ENCODE assay signal across 31 mouse cellular contexts in the genomic region with DNA sequence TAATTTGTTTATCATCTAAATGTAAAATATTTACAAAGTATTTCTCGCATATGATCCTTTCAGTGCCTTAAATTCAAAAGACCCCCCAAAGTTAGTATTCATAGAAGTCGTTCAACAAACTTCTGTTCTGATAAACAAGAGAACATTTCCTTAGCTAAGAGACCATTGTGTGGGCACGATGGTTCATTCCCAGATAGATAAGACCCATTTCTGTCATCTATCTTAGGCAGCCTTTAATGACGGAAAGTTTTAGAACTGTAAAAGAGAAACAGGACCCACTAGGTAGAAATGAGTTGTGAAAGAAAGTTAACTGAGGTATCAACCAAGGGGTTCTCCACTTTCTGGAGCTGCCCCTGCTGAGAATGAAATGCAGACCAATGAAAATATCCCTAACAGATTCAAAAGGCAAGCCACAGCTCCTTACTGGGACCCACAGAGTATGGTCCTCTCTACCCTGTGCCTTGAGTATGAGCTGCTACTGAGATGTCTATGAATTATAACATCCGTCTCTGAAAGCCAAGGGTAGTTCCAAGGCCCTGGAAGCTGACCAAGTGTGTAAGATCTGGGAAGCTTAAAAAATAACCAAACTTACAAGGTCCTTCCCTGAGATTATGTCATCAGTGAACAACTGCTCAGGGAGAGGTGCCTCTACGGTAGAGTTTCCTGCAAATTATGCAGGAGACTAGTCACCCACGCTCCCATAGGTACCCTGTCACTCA.
DNase-seq lines count a peak whose midpoint lies in the region; ATAC-seq lines count a peak whose summit lies in the region.
"Had no signal": no experiment of that assay in that cellular context is flagged by ENCODE, and none has a peak within 500 bp of the region (broad histone marks: within the 10 kb centered on the region; RNA-seq: fewer than 3 reads in every experiment).

No protein-coding gene starts in this region.

- no peaks in the 10 kb centered on the region for H3K36me3 ChIP-seq in hindbrain, embryonic 14.5 days (replicated peaks; ENCODE audit: control insufficient read depth, insufficient read depth)
- H3K36me3 ChIP-seq: embryonic facial prominence, embryonic 12.5 days; heart, embryonic 12.5 days; hindbrain, embryonic 13.5 days; limb, embryonic 13.5 days; midbrain, embryonic 12.5 days; neural tube, embryonic 12.5 days had no signal

- H3K27me3 ChIP-seq in hindbrain, embryonic 14.5 days (ENCODE audit: control insufficient read depth, insufficient read depth, low read length) = no peaks in the 10 kb centered on the region
- H3K27me3 ChIP-seq: embryonic facial prominence, embryonic 12.5 days; heart, embryonic 12.5 days; megakaryocyte, embryonic 14.5 days; neural tube, embryonic 12.5 days had no signal

- ATAC-seq in hindbrain, embryonic 14.5 days (ENCODE audit: low FRiP score) = no peak
- ATAC-seq: activated CD4-positive, CD25-positive, alpha-beta regulatory T cell, adult 4 months; forebrain, embryonic 14.5 days; inflammation-experienced regulatory T-cells, adult 6 months had no signal

- H3K4me1 ChIP-seq in hindbrain, embryonic 14.5 days (replicated peaks; ENCODE audit: control insufficient read depth, insufficient read depth, low read length) = peaks cover 12% of the 10 kb centered on the region
- H3K4me1 ChIP-seq: embryonic facial prominence, embryonic 12.5 days; limb, embryonic 13.5 days; megakaryocyte, embryonic 14.5 days had no signal

- H3K9ac ChIP-seq in hindbrain, embryonic 14.5 days = no peak overlapping the region
- H3K9ac ChIP-seq: embryonic facial prominence, embryonic 12.5 days; heart, embryonic 12.5 days; hindbrain, embryonic 13.5 days; limb, embryonic 13.5 days; midbrain, embryonic 12.5 days; neural tube, embryonic 12.5 days had no signal

- whole genome bisulfite sequencing in hindbrain, embryonic 14.5 days = 85% methylated on average over 7 of the region's 7 CpGs

- peak; percentile 26 for DNase-seq in kidney, adult 9 months
- no peak for DNase-seq in kidney, postnatal 25 days
- peak; percentile 23 for DNase-seq in ovary, adult 18-20 months (ENCODE audit: low spot score)
- no peak for DNase-seq in ovary, postnatal 14 days (ENCODE audit: low spot score)
- peak; percentile 76 for DNase-seq in adrenal gland, postnatal 10 days
- DNase-seq in kidney, postnatal 36 days = peak; percentile 14
- no peak for DNase-seq in cerebellum, adult 18-20 months
- DNase-seq in hindbrain, embryonic 14.5 days (ENCODE audit: low spot score) = no peak
- DNase-seq: cerebellum, adult 9-11 months; embryo, embryonic 11 days; gastrocnemius, postnatal 25 days; heart, adult 2 months; heart, postnatal 4 days; lung, postnatal 4 days; right cerebral cortex, adult 18-20 months; spleen, adult 18-20 months; thymus, postnatal 14 days had no signal

- no peak overlapping the region for H3K4me2 ChIP-seq in hindbrain, embryonic 14.5 days (replicated peaks)
- H3K4me2 ChIP-seq: embryonic facial prominence, embryonic 12.5 days; heart, embryonic 12.5 days; hindbrain, embryonic 13.5 days; limb, embryonic 13.5 days; liver, embryonic 11.5 days; midbrain, embryonic 12.5 days; neural tube, embryonic 12.5 days had no signal

- no peaks in the 10 kb centered on the region for H3K9me3 ChIP-seq in hindbrain, embryonic 14.5 days (ENCODE audit: control insufficient read depth, low read length)
- H3K9me3 ChIP-seq: embryonic facial prominence, embryonic 12.5 days; heart, embryonic 12.5 days; hindbrain, embryonic 13.5 days; limb, embryonic 13.5 days; midbrain, embryonic 12.5 days; neural tube, embryonic 12.5 days had no signal

- H3K27ac ChIP-seq in hindbrain, embryonic 14.5 days = no peak overlapping the region
- H3K27ac ChIP-seq: embryonic facial prominence, embryonic 12.5 days; heart, adult 2 months; hindbrain, embryonic 13.5 days; layer of hippocampus, adult 2 months; left cerebral cortex, adult 2 months; limb, embryonic 13.5 days; midbrain, embryonic 12.5 days; neural tube, embryonic 12.5 days had no signal

- H3K4me3 ChIP-seq in hindbrain, embryonic 14.5 days (replicated peaks; ENCODE audit: low read length) = no peak overlapping the region
- H3K4me3 ChIP-seq: embryonic facial prominence, embryonic 12.5 days; heart, adult 2 months; heart, embryonic 12.5 days; hindbrain, embryonic 13.5 days; layer of hippocampus, adult 2 months; left cerebral cortex, adult 2 months; limb, embryonic 13.5 days; megakaryocyte, embryonic 14.5 days; midbrain, embryonic 12.5 days; myocyte; neural tube, embryonic 12.5 days had no signal

Comparison
In these comparisons a context has a peak if more than half of its experiments do, and no peak if none do; other contexts are left out.
1. DNase-seq: peak in kidney, adult 9 months (single experiment), ovary, adult 18-20 months (single experiment), adrenal gland, postnatal 10 days (single experiment) and kidney, postnatal 36 days (2 of 2); none in kidney, postnatal 25 days (0 of 2), ovary, postnatal 14 days (single experiment), cerebellum, adult 18-20 months (0 of 2) and hindbrain, embryonic 14.5 days (single experiment).